Mouse (Mus musculus) kidney, adult 9 months (tissue): Measurements from ENCODE around the gene Tmem214.
"Not testable (repeated sequence)": the region's sequence is repeated elsewhere in the genome, so short reads cannot be mapped to it uniquely, and the experiment has no call there.

Experiments
- DNase-seq: peaks from one replicate; pipeline ENCODE4 v3.0.0; 2022

The Tmem214 gene

GRCm38 (mm10) chr5:30879347-30879943 lies 11.6 kb downstream of the Tmem214 start:
- DNase-seq: no peak

- not testable (repeated sequence) for DNase-seq
Measured at GRCm38 (mm10) chr5:30881839-30882238, 14.0 kb downstream of the Tmem214 start.

GRCm38 (mm10) chr5:30886209-30886608 lies 18.4 kb downstream of the Tmem214 start:
- DNase-seq: no peak

- no peak for DNase-seq
Measured at GRCm38 (mm10) chr5:30886731-30887130, 18.9 kb downstream of the Tmem214 start.

- peak; percentile 82 for DNase-seq
Measured at GRCm38 (mm10) chr5:30887331-30887761, 19.5 kb downstream of the Tmem214 start.

- peak; percentile 96 for DNase-seq
Measured at GRCm38 (mm10) chr5:30887858-30888336, 20.1 kb downstream of the Tmem214 start.

GRCm38 (mm10) chr5:30888337-30889087 lies 20.7 kb downstream of the Tmem214 start, which contains the start of gene Agbl5:
Gene Agbl5 (plus strand): TSS chr5:30888694.
- peak; percentile 97 for DNase-seq

GRCm38 (mm10) chr5:30889088-30889754 lies 21.4 kb downstream of the Tmem214 start:
- DNase-seq: peak; percentile 43

- DNase-seq: no peak
Measured at GRCm38 (mm10) chr5:30890375-30890774, 22.6 kb downstream of the Tmem214 start.

GRCm38 (mm10) chr5:30901860-30902259 lies 34.0 kb downstream of the Tmem214 start:
- no peak for DNase-seq

GRCm38 (mm10) chr5:30907413-30908059 lies 39.7 kb downstream of the Tmem214 start, which contains the start of gene Ost4:
Gene Ost4 (minus strand): TSS chr5:30907788.
- DNase-seq: peak; percentile 98

GRCm38 (mm10) chr5:30908426-30909299 lies 40.9 kb downstream of the Tmem214 start:
- no peak for DNase-seq

- peak; percentile 93 for DNase-seq
Measured at GRCm38 (mm10) chr5:30909300-30909659, 41.5 kb downstream of the Tmem214 start.

GRCm38 (mm10) chr5:30909863-30910262 lies 42.1 kb downstream of the Tmem214 start:
- no peak for DNase-seq

- DNase-seq: no peak
Measured at GRCm38 (mm10) chr5:30910481-30910880, 42.7 kb downstream of the Tmem214 start.

GRCm38 (mm10) chr5:30912156-30912555 lies 44.3 kb downstream of the Tmem214 start:
- DNase-seq: no peak

- no peak for DNase-seq
Measured at GRCm38 (mm10) chr5:30913060-30913841, 45.4 kb downstream of the Tmem214 start, which contains the start of gene Emilin1. Gene Emilin1 (plus strand): TSS chr5:30913402.

- DNase-seq: no peak
Measured at GRCm38 (mm10) chr5:30914101-30914635, 46.4 kb downstream of the Tmem214 start.

GRCm38 (mm10) chr5:30914849-30915248 lies 47.0 kb downstream of the Tmem214 start:
- DNase-seq: no peak

- DNase-seq: no peak
Measured at GRCm38 (mm10) chr5:30915456-30915855, 47.6 kb downstream of the Tmem214 start.

- DNase-seq: peak; percentile 98
Measured at GRCm38 (mm10) chr5:30915974-30916433, 48.2 kb downstream of the Tmem214 start.
